Mouse (Mus musculus): ENCODE results near the gene Stk16.

- no peak for TF ChIP-seq NRF1 (IDR thresholded peaks at IDR 0.05; ENCODE audit: low read depth, low read length)
- TF ChIP-seq USF1 (IDR thresholded peaks at IDR 0.05; ENCODE audit: low read depth, low read length), result no peak
- TF ChIP-seq ZNF384 (IDR thresholded peaks at IDR 0.05; ENCODE audit: low read depth, low read length), result no peak
- no peak for TF ChIP-seq CTCF (conservative IDR thresholded peaks at IDR 0.05 in 1 of 2, IDR thresholded peaks at IDR 0.05 in 1 of 2; ENCODE audit: low read depth in 2 of 2, low read length in 2 of 2)
- no peak for TF ChIP-seq JUN (IDR thresholded peaks at IDR 0.05; ENCODE audit: insufficient read depth, low read depth, low read length)
- no peak for TF ChIP-seq E2F4 (IDR thresholded peaks at IDR 0.05; ENCODE audit: insufficient replicate concordance, low read depth, low read length)
- no peak for TF ChIP-seq EP300 (IDR thresholded peaks at IDR 0.05; ENCODE audit: low read length)
Observed at GRCm38 (mm10) chr1:75239591-75239990, 29.0 kb downstream of the Stk16 start.
